Mouse (Mus musculus) embryonic facial prominence, embryonic 12.5 days (tissue): ENCODE data around the gene Krt32. TPM values are rescaled to one million over a fixed set of nuclear protein-coding genes. Genes with fewer than 3 reads are reported as not detected.
A peak's percentile ranks its signal among the peaks of the same experiment; 100 is the strongest.

Source experiments
- ATAC-seq: fragments of 200-750 bp; cut with Nextera tagmentation; 2 replicates; pipeline ENCODE4 v1.8.0; 2017; ENCODE audit not compliant: insufficient number of reproducible peaks, insufficient read depth, low FRiP score, low TSS enrichment
- H3K27ac ChIP-seq: fragments of 300-500 bp; sonication (generic); 2 replicates; pipeline ENCODE4 v1.5.1; 2016; ENCODE audit warnings: mild to moderate bottlenecking
- H3K27me3 ChIP-seq: fragments of 300-500 bp; sonication (generic); 2 replicates; pipeline ENCODE4 v1.6.1; 2016; ENCODE audit warnings: mild to moderate bottlenecking, moderate library complexity
- H3K36me3 ChIP-seq: fragments of 300-500 bp; sonication (generic); 2 replicates; pipeline ENCODE4 v1.6.1; 2016; ENCODE audit warnings: mild to moderate bottlenecking
- H3K4me1 ChIP-seq: fragments of 300-500 bp; sonication (generic); 2 replicates; pipeline ENCODE4 v1.6.1; 2016
- H3K4me2 ChIP-seq: fragments of 300-500 bp; sonication (generic); replicated peaks from 2 replicates; pipeline ENCODE4 v1.6.1; 2016; ENCODE audit warnings: mild to moderate bottlenecking, moderate library complexity
- H3K4me3 ChIP-seq: fragments of 300-500 bp; sonication (generic); 2 replicates; pipeline ENCODE4 v1.5.1; 2016; ENCODE audit warnings: mild to moderate bottlenecking
- H3K9ac ChIP-seq: fragments of 300-500 bp; sonication (generic); 2 replicates; pipeline ENCODE4 v1.6.1; 2016; ENCODE audit warnings: mild to moderate bottlenecking, moderate library complexity
- H3K9me3 ChIP-seq: fragments of 300-500 bp; sonication (generic); 2 replicates; pipeline ENCODE4 v1.6.1; 2016; ENCODE audit warnings: mild to moderate bottlenecking, moderate library complexity
- WGBS: fragments of 180-500 bp; shearing (Covaris S2); methylation state at CpG from one replicate; pipeline ENCODE4 v1.1.7; 2016; 5-methylcytosine and 5-hydroxymethylcytosine counted together
- polyA plus RNA-seq: library from polyadenylated mRNA; unstranded; fragments of >200 nt; fragmentation: Nextera tagmentation; extraction: Ambion mirVana; gene quantifications from 2 replicates; pipeline ENCODE4 v1.2.1, GENCODE M21; 2016

Gene Krt32
- polyA plus RNA-seq, result not detected in 2 replicates

- 92% methylated on average over 10 of the region's 10 CpGs for WGBS
- Histone ChIP-seq H3K4me1 (no peaks in the 10 kb centered on the region), H3K9me3 (no peaks in the 10 kb centered on the region), H3K36me3 (no peaks in the 10 kb centered on the region), H3K27ac (no peak within 1 kb of the TSS), H3K9ac (no peak within 1 kb of the TSS), H3K27me3 (no peaks in the 10 kb centered on the region), H3K4me3 (no peak within 1 kb of the TSS), H3K4me2 (no peak within 1 kb of the TSS)
- no peak for ATAC-seq
These were observed at the start of gene Krt32 for GRCm38 (mm10) chr11:100087861-100088260. Gene Krt32 (minus strand): TSS chr11:100088226.

GRCm38 (mm10) chr11:100137693-100138092 lies 49.7 kb upstream of the Krt32 start:
- H3K9ac ChIP-seq, result no peak overlapping the region
- ATAC-seq, result no peak
- H3K27ac ChIP-seq, result 0 out of 2 replicates have a peak overlapping the region, but pooled peaks have one; percentile 27
- no peak overlapping the region for H3K4me2 ChIP-seq
- no peaks in the 10 kb centered on the region for H3K9me3 ChIP-seq
- peaks cover 11% of the 10 kb centered on the region; the same call in 1 of the 2 replicates for H3K4me1 ChIP-seq
- no peaks in the 10 kb centered on the region for H3K36me3 ChIP-seq
- no peak overlapping the region for H3K4me3 ChIP-seq
- 54% methylated on average over 5 of the region's 5 CpGs for WGBS
- H3K27me3 ChIP-seq, result no peaks in the 10 kb centered on the region

GRCm38 (mm10) chr11:100136559-100136958 lies 48.5 kb upstream of the Krt32 start:
- H3K27ac ChIP-seq, result no peak overlapping the region
- H3K4me3 ChIP-seq, result no peak overlapping the region
- H3K9me3 ChIP-seq, result no peaks in the 10 kb centered on the region
- peaks cover 11% of the 10 kb centered on the region; the same call in 1 of the 2 replicates for H3K4me1 ChIP-seq
- H3K9ac ChIP-seq, result no peak overlapping the region
- no peaks in the 10 kb centered on the region for H3K27me3 ChIP-seq
- no peak for ATAC-seq
- H3K4me2 ChIP-seq, result no peak overlapping the region
- H3K36me3 ChIP-seq, result no peaks in the 10 kb centered on the region
- WGBS, result 49% methylated on average over 5 of the region's 5 CpGs

GRCm38 (mm10) chr11:100135731-100136130 lies 47.7 kb upstream of the Krt32 start, which contains the start of gene Krt15:
Gene Krt15 (minus strand): TSS chr11:100135928.
- 61% methylated on average over 7 of the region's 7 CpGs for WGBS
- no peak within 1 kb of the TSS for H3K4me2 ChIP-seq

GRCm38 (mm10) chr11:100124901-100125300 lies 36.9 kb upstream of the Krt32 start:
- 79% methylated on average over 7 of the region's 7 CpGs for WGBS
- H3K27ac ChIP-seq, result no peak overlapping the region
- no peak for ATAC-seq
- no peaks in the 10 kb centered on the region for H3K4me1 ChIP-seq
- H3K27me3 ChIP-seq, result no peaks in the 10 kb centered on the region
- H3K9ac ChIP-seq, result no peak overlapping the region
- no peak overlapping the region for H3K4me2 ChIP-seq
- H3K4me3 ChIP-seq, result no peak overlapping the region
- no peaks in the 10 kb centered on the region for H3K36me3 ChIP-seq
- H3K9me3 ChIP-seq, result no peaks in the 10 kb centered on the region

More at GRCm38 (mm10) chr11:100135731-100136130, 47.7 kb upstream of the Krt32 start, which contains the start of gene Krt15:
- no peak within 1 kb of the TSS for H3K27ac ChIP-seq
- H3K4me1 ChIP-seq, result peaks cover 11% of the 10 kb centered on the region; the same call in 1 of the 2 replicates
- no peak within 1 kb of the TSS for H3K4me3 ChIP-seq
- H3K36me3 ChIP-seq, result no peaks in the 10 kb centered on the region
- ATAC-seq, result no peak
- H3K27me3 ChIP-seq, result no peaks in the 10 kb centered on the region
- no peak within 1 kb of the TSS for H3K9ac ChIP-seq
- no peaks in the 10 kb centered on the region for H3K9me3 ChIP-seq

GRCm38 (mm10) chr11:100121466-100121865 lies 33.4 kb upstream of the Krt32 start, which contains the start of gene Krt13:
Gene Krt13 (minus strand): TSS chr11:100121566.
- Histone ChIP-seq H3K9ac (no peak within 1 kb of the TSS), H3K9me3 (no peaks in the 10 kb centered on the region), H3K27me3 (no peaks in the 10 kb centered on the region), H3K4me3 (no peak within 1 kb of the TSS), H3K36me3 (no peaks in the 10 kb centered on the region), H3K4me1 (no peaks in the 10 kb centered on the region), H3K27ac (no peak within 1 kb of the TSS), H3K4me2 (no peak within 1 kb of the TSS)
- ATAC-seq, result no peak
- 72% methylated on average over 3 of the region's 3 CpGs for WGBS

- no peak overlapping the region for H3K9ac ChIP-seq
- no peaks in the 10 kb centered on the region for H3K4me1 ChIP-seq
- no peak overlapping the region for H3K4me3 ChIP-seq
- H3K27ac ChIP-seq, result no peak overlapping the region
- H3K4me2 ChIP-seq, result no peak overlapping the region
- H3K9me3 ChIP-seq, result no peaks in the 10 kb centered on the region
- ATAC-seq, result no peak
- 87% methylated on average over 5 of the region's 5 CpGs for WGBS
- no peaks in the 10 kb centered on the region for H3K36me3 ChIP-seq
- H3K27me3 ChIP-seq, result no peaks in the 10 kb centered on the region
These were observed 32.3 kb upstream of the Krt32 start for GRCm38 (mm10) chr11:100120331-100120730.

GRCm38 (mm10) chr11:100113742-100114029 lies 25.7 kb upstream of the Krt32 start:
- no peak overlapping the region for H3K4me2 ChIP-seq

GRCm38 (mm10) chr11:100112935-100113741 lies 25.1 kb upstream of the Krt32 start:
- WGBS, result 83% methylated on average over 11 of the region's 11 CpGs
- Histone ChIP-seq H3K4me1 (no peaks in the 10 kb centered on the region), H3K9me3 (no peaks in the 10 kb centered on the region), H3K27me3 (no peaks in the 10 kb centered on the region), H3K36me3 (no peaks in the 10 kb centered on the region), H3K4me3 (no peak overlapping the region), H3K4me2 (no peak overlapping the region), H3K27ac (no peak overlapping the region), H3K9ac (no peak overlapping the region)
- ATAC-seq, result no peak

More at GRCm38 (mm10) chr11:100113742-100114029, 25.7 kb upstream of the Krt32 start:
- H3K9ac ChIP-seq, result no peak overlapping the region
- 69% methylated on average over 2 of the region's 2 CpGs for WGBS
- no peak overlapping the region for H3K27ac ChIP-seq
- no peaks in the 10 kb centered on the region for H3K9me3 ChIP-seq
- no peaks in the 10 kb centered on the region for H3K4me1 ChIP-seq
- no peaks in the 10 kb centered on the region for H3K36me3 ChIP-seq
- no peaks in the 10 kb centered on the region for H3K27me3 ChIP-seq
- H3K4me3 ChIP-seq, result no peak overlapping the region
- ATAC-seq, result no peak

- no peak for ATAC-seq
- H3K27me3 ChIP-seq, result no peaks in the 10 kb centered on the region
- no peaks in the 10 kb centered on the region for H3K4me1 ChIP-seq
- no peak within 1 kb of the TSS for H3K4me3 ChIP-seq
- no peak within 1 kb of the TSS for H3K27ac ChIP-seq
- WGBS, result 87% methylated on average over 6 of the region's 6 CpGs
- no peaks in the 10 kb centered on the region for H3K36me3 ChIP-seq
- H3K9ac ChIP-seq, result no peak within 1 kb of the TSS
- H3K4me2 ChIP-seq, result no peak within 1 kb of the TSS
- H3K9me3 ChIP-seq, result no peaks in the 10 kb centered on the region
These were observed 17.6 kb upstream of the Krt32 start, which contains the start of gene Krt36 for GRCm38 (mm10) chr11:100105576-100106122. Gene Krt36 (minus strand): TSS chr11:100105626.

GRCm38 (mm10) chr11:100102693-100103429 lies 14.8 kb upstream of the Krt32 start:
- no peaks in the 10 kb centered on the region for H3K27me3 ChIP-seq
- no peak overlapping the region for H3K9ac ChIP-seq
- no peak for ATAC-seq
- H3K27ac ChIP-seq, result no peak overlapping the region
- no peak overlapping the region for H3K4me3 ChIP-seq
- no peaks in the 10 kb centered on the region for H3K9me3 ChIP-seq
- H3K36me3 ChIP-seq, result no peaks in the 10 kb centered on the region
- peaks cover 5% of the 10 kb centered on the region; the same call in 1 of the 2 replicates for H3K4me1 ChIP-seq
- no peak overlapping the region for H3K4me2 ChIP-seq
- 66% methylated on average over 15 of the region's 15 CpGs for WGBS
